Mouse (Mus musculus) mammary gland, adult 2 months (tissue): ENCODE data around the gene Dcp1a. TPM values are rescaled to one million over a fixed set of nuclear protein-coding genes. Genes with fewer than 3 reads are reported as not detected.

Source experiments
- polyA plus RNA-seq: library from polyadenylated mRNA; depleted of rRNA; stranded (reverse); fragments of >200 nt; gene quantifications from 2 replicates; pipeline ENCODE4 v1.2.3, GENCODE M21; 2012; ENCODE audit warnings: low replicate concordance; rRNA removed

Gene Dcp1a
- polyA plus RNA-seq, result 31.0 and 37.2 TPM in 2 replicates

DNA sequence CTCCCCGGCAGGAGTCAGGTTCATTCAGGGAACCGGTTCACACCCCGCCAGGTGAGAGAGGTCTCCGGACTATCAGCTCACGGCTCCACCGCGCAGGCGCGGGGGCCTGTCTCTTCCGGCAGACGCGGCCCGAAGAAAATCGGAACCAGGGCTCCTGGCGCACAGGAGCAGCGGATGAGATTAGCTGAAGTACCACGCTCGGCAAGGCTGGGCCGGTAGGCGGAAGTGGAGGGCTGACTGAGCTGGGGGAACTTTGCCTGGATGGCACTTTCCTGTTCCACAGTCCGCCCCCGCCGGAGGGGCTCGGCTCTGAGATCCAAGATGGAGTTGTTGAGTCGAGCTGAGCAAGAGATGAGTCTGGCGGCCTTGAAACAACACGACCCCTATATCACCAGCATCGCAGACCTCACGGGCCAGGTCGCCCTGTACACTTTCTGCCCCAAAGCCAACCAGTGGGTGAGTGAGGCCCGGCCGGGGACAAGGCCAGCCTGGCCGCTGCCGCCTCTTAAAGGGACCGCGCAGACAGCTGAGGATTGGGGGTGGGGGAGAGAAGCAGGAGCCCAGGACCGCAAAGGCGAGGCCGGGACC, at the start of gene Dcp1a:
Gene Dcp1a, plus strand, starts transcription at position 175 of the 588 bp plus-strand sequence.

DNA sequence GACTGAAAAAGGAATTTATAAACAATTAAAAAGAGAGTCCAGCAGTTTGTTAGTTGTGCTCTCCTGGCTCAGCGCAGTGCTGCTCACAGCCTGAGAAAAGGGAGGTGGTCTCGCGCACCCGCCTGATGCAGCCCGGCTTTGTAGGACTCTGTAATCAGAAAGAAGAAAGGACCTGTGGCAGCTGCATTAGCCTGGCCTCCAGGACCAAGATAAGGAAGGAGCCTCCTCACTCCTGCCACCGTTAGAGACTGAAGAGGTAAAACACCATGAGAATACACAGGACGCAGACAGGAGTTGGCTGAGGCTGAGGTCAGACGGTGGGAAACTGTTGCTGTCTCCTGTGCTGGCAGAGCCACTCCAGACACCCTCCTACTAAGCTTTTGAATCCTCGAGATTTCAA, 12.0 kb downstream of the Dcp1a start, which contains the start of gene Cacna1d:
Gene Cacna1d, minus strand, starts transcription at position 114 of the 400 bp plus-strand sequence.

DNA sequence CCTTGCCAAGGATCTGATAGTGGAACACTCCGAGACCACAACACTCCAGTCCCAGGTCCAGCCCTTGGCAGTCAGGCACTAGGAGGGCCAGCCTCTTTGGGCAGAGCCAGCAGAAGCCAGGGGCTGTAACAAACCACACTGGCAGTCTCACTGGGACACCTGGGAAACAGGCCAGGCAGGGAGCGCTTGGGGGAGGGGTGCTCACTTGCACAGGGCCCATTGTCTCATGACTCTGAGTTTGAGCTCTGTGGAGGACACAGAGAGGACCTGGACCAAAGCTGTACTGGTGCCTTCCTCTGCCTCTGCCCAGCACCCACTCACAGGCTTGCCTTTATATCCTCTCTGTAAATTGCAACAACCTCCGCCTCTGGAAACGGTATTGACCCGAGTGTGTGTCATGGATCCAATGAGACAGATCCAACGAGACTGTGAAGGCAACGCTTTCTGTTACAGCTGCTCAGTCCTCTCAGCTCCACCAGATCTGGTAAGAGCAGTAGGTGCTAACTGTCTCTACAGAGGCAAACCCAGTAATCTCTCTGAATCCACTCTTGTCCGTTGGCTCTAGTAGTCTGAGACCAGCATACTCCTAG, 68.9 kb downstream of the Dcp1a start, which contains the start of gene Tkt:
Gene Tkt, plus strand, starts transcription at position 229 of the 590 bp plus-strand sequence.

Other genes starting within 250 kb of the Dcp1a start
- gene Cacna1d, start 11.9 kb downstream of the Dcp1a start, polyA plus RNA-seq, result 1.7 and 2.5 TPM in 2 replicates
- gene Tkt, start 68.8 kb downstream of the Dcp1a start, polyA plus RNA-seq, result 1,387 and 2,081 TPM in 2 replicates
- 113 and 130 TPM in 2 replicates for gene Prkcd, start 146.7 kb downstream of the Dcp1a start, polyA plus RNA-seq
- gene Rft1, start 174.8 kb downstream of the Dcp1a start, polyA plus RNA-seq, result 11.7 and 28.0 TPM in 2 replicates
- gene Sfmbt1, start 235.3 kb downstream of the Dcp1a start, polyA plus RNA-seq, result 0.94 and 2.0 TPM in 2 replicates